Mouse (Mus musculus) MEL (cell line): ENCODE data around the gene Hpse2.

Source experiments
- CHD2 ChIP-seq: IDR thresholded peaks from 2 replicates; pipeline ENCODE4 v1.6.1; 2011; ENCODE audit warnings: low read length, improper control_type of control experiment
- CTCF ChIP-seq, 3 experiments: IDR thresholded peaks in 2 of 3; conservative IDR thresholded peaks in 1 of 3; 2 replicates each; pipeline ENCODE4 v1.5.1; 2011 to 2012; ENCODE audit warnings: low read length in 3 of 3, low read depth in 2 of 3, mild to moderate bottlenecking in 2 of 3, improper control_type of control experiment in 1 of 3, inconsistent platforms in 1 of 3, mixed read lengths in 1 of 3, moderate library complexity in 1 of 3; ENCODE audit not compliant: control insufficient read depth in 1 of 3, insufficient read depth in 1 of 3, poor library complexity in 1 of 3, severe bottlenecking in 1 of 3
- POLR2A ChIP-seq, 2 experiments: IDR thresholded peaks; 2 replicates each; pipeline ENCODE4 v1.6.1; 2011 to 2012; ENCODE audit warnings: low read length in 2 of 2, mild to moderate bottlenecking in 2 of 2, control low read depth in 1 of 2, improper control_type of control experiment in 1 of 2, low read depth in 1 of 2, moderate library complexity in 1 of 2; ENCODE audit not compliant: control insufficient read depth in 1 of 2, insufficient read depth in 1 of 2, poor library complexity in 1 of 2
- POLR2AphosphoS5 ChIP-seq: IDR thresholded peaks from 2 replicates; pipeline ENCODE4 v1.6.1; 2012; ENCODE audit warnings: low read depth, borderline replicate concordance, mild to moderate bottlenecking, inconsistent platforms, low read length, moderate library complexity, mixed read lengths
- SIN3A ChIP-seq: IDR thresholded peaks from 2 replicates; pipeline ENCODE4 v1.6.1; 2012; ENCODE audit warnings: low read length, improper control_type of control experiment, inconsistent platforms
- USF1 ChIP-seq: IDR thresholded peaks from 2 replicates; pipeline ENCODE4 v1.6.1; 2014; ENCODE audit warnings: low read depth, mild to moderate bottlenecking, inconsistent platforms, low read length, improper control_type of control experiment, moderate library complexity
- USF2 ChIP-seq, 2 experiments: IDR thresholded peaks; 2 replicates each; pipeline ENCODE4 v1.6.1; 2011 to 2012; ENCODE audit warnings: improper control_type of control experiment in 2 of 2, low read length in 2 of 2, borderline replicate concordance in 1 of 2, inconsistent platforms in 1 of 2, low read depth in 1 of 2, mild to moderate bottlenecking in 1 of 2; ENCODE audit not compliant: insufficient read depth in 1 of 2
- ZC3H11A ChIP-seq: IDR thresholded peaks from 2 replicates; pipeline ENCODE4 v1.6.1; 2012; ENCODE audit warnings: low read depth, mild to moderate bottlenecking, inconsistent platforms, low read length, improper control_type of control experiment
- ZKSCAN1 ChIP-seq: IDR thresholded peaks from 2 replicates; pipeline ENCODE4 v1.6.1; 2012; ENCODE audit warnings: low read depth, mild to moderate bottlenecking, inconsistent platforms, low read length, improper control_type of control experiment, moderate library complexity
- ZNF384 ChIP-seq: IDR thresholded peaks from 2 replicates; pipeline ENCODE4 v1.6.1; 2012; ENCODE audit warnings: low read depth, mild to moderate bottlenecking, inconsistent platforms, low read length, improper control_type of control experiment

- TF ChIP-seq USF1: no peak
- TF ChIP-seq POLR2A (IDR thresholded peaks at IDR 0.05; ENCODE audit: control insufficient read depth in 1 of 2, insufficient read depth in 1 of 2, low read depth in 1 of 2, low read length in 2 of 2, poor library complexity in 1 of 2): no peak
- no peak for TF ChIP-seq ZKSCAN1
- TF ChIP-seq USF2 (IDR thresholded peaks at IDR 0.05; ENCODE audit: borderline replicate concordance in 1 of 2, insufficient read depth in 1 of 2, low read depth in 1 of 2, low read length in 2 of 2): no peak
- no peak for TF ChIP-seq CHD2
- no peak for TF ChIP-seq POLR2AphosphoS5
- no peak for TF ChIP-seq ZC3H11A
- TF ChIP-seq CTCF (IDR thresholded peaks at IDR 0.05 in 2 of 3, conservative IDR thresholded peaks at IDR 0.05 in 1 of 3; ENCODE audit: control insufficient read depth in 1 of 3, insufficient read depth in 1 of 3, low read depth in 2 of 3, low read length in 3 of 3, poor library complexity in 1 of 3, severe bottlenecking in 1 of 3): no peak
- TF ChIP-seq ZNF384: no peak
- TF ChIP-seq SIN3A: no peak
Measured at GRCm38 (mm10) chr19:42850444-42850843, 537.7 kb downstream of the Hpse2 start.
